Mouse (Mus musculus): ENCODE measurements around the gene Lyl1. TPM values are rescaled to one million over a fixed set of nuclear protein-coding genes. Genes with fewer than 3 reads are reported as not detected.
"Not testable (repeated sequence)": the region's sequence is repeated elsewhere in the genome, so short reads cannot be mapped to it uniquely, and the experiment has no call there.

Gene Lyl1
- polyA plus RNA-seq, 1 experiment from 2014 or later, result 12.5 TPM

DNA sequence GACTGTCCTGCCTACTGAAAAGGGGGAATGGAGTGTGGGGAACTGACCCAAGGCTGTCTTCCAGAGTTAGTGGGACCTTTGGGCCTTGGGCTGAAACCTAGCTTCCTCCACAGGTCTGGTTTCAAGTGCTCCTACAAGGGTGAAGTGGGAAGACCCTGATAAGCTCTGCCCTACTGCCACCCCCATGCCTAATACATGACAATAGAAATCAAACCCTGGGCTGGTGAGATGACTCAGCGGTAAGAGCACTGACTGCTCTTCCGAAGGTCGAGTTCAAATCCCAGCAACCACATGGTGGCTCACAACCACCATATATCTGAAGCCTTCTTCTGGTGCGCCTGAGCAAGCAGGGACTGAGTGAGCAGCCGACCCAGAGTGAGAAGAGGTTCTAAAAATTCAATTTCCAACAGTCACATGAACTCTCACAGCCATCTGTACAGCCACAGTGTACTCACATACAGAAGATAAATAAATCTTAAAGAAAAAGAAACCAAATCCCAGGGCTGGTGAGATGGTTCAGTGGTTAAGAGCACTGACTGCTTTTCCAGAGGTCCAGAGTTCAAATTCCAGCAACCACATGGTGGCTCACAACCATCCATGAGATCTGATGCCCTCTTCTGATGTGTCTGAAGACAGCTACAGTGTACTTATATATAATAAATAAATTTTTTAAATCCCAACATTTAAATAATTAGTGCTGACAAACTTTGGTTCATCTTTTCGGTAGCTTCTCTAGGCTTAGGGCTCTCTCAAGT is 32.3 kb upstream of the Lyl1 start:
- WGBS, result 76% methylated on average over 6 of the region's 6 CpGs
- DNase-seq, result no peak
- peaks cover 49% of the 10 kb centered on the region for H3K36me3 ChIP-seq (ENCODE audit: insufficient read depth)

DNA sequence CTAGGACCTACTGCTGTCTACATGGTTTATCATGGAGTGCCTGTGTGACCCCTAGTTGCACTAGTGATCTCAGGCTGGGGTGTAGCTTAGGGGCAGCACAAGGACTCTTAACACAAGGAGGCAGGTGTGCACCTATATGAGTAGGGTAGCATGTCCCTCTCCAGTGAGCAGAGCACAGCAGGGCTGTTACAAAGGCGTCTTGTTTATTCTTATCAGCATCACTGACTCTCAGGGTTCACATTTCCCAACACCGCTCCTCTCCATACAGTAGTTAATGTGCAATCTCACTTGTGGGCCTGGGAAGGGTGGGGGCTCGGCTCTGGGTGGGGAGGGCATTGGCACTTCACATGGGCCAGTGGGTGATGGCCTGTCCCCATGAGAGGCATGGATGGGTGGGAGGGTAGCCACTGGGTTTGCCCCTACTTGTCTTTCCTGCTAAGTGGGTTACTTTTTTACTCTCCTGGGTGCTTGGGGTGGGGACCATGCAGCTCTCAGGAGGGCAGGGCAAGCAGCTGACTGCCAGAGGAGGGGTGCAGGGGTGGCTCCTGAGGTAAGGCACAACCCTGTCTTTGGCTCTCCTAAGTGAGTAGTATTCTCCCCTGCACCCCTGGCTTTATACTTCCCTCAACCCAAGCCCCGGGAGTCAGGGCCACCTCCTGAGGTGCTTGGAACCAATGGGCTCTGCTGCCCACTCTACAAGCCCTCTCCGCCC is 30.8 kb upstream of the Lyl1 start:
- not testable (repeated sequence) for ATAC-seq (ENCODE audit: insufficient read depth); H3K4me3 ChIP-seq (ENCODE audit: low read depth, low read length); DNase-seq

More for the DNA sequence above, 32.3 kb upstream of the Lyl1 start:
- ATAC-seq (ENCODE audit: insufficient read depth), result no peak
- H3K27me3 ChIP-seq (ENCODE audit: insufficient read depth, low read length), result no peaks in the 10 kb centered on the region
- no peak overlapping the region for H3K4me3 ChIP-seq (ENCODE audit: low read depth, low read length)
- no peaks in the 10 kb centered on the region for H3K9me3 ChIP-seq (ENCODE audit: low read depth, low read length)
- H3K9ac ChIP-seq, result no peak overlapping the region
- no peak overlapping the region for H3K27ac ChIP-seq (ENCODE audit: low read depth)
- 0 out of 2 replicates have a peak, but pooled peaks cover 3% of the 10 kb centered on the region for H3K4me1 ChIP-seq (ENCODE audit: insufficient read depth)
- TF ChIP-seq CTCF (IDR thresholded peaks at IDR 0.05; ENCODE audit: low read depth), result no peak
- H3K4me2 ChIP-seq, result no peak overlapping the region

DNA sequence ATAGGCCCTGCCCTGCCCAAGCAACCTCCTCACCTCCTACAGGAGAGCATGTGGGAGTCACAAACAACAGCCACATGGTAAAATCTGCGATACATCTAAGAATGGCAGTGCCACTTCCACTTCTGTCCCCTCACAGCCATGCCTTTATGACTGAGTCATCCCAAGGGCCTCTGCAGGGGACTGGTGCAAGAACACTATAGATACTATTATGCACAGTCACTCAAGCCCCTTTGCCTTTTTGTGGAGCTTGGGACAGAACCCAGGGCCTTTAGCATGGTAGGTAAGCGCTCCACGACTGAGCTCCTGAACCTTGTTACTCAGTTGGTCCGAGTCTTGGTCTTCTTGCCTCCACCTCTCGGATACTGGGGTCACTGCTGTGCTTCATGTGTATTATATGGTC is 24.0 kb upstream of the Lyl1 start:
- Histone ChIP-seq H3K4me3 (ENCODE audit: low read depth, low read length) (no peak overlapping the region), H3K9ac (no peak overlapping the region), H3K36me3 (ENCODE audit: insufficient read depth) (peaks cover 60% of the 10 kb centered on the region), H3K4me2 (no peak overlapping the region), H3K9me3 (ENCODE audit: low read depth, low read length) (no peaks in the 10 kb centered on the region), H3K4me1 (ENCODE audit: insufficient read depth) (no peaks in the 10 kb centered on the region), H3K27ac (ENCODE audit: low read depth) (no peak overlapping the region), H3K27me3 (ENCODE audit: insufficient read depth, low read length) (no peaks in the 10 kb centered on the region)
- no peak for ATAC-seq (ENCODE audit: insufficient read depth)
- no peak for TF ChIP-seq CTCF (IDR thresholded peaks at IDR 0.05; ENCODE audit: low read depth)
- 89% methylated on average over 5 of the region's 5 CpGs for WGBS
- DNase-seq, result no peak

More for the DNA sequence above, 30.8 kb upstream of the Lyl1 start:
- H3K9ac ChIP-seq; H3K27me3 ChIP-seq (ENCODE audit: insufficient read depth, low read length); H3K4me2 ChIP-seq; H3K4me1 ChIP-seq (ENCODE audit: insufficient read depth); H3K27ac ChIP-seq (ENCODE audit: low read depth); H3K9me3 ChIP-seq (ENCODE audit: low read depth, low read length): not testable (repeated sequence)
- peaks cover 63% of the 10 kb centered on the region for H3K36me3 ChIP-seq (ENCODE audit: insufficient read depth)
- 88% methylated on average over 5 of the region's 5 CpGs for WGBS

DNA sequence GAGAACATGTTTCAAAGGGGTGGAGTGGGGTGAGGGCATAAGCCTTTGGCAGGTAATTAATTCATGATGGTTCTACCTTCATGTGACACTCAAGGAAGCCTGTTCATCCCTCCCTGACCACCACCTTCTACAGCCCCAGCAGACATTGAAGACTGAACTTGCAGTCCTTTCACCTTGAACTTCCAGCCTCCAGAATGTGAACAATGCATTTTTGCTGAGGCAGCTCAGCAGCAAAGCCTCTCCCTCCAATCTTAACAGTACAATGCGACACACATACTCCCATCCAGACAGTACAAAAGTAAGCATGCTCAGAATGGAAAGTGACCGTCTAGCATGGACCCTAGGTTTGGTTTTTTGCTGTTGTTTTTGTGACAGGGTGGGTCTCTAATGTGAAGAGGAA is 19.8 kb upstream of the Lyl1 start:
- DNase-seq (no peak), ATAC-seq (ENCODE audit: insufficient read depth) (no peak)
- Histone ChIP-seq H3K9ac (no peak overlapping the region), H3K4me3 (ENCODE audit: low read depth, low read length) (no peak overlapping the region), H3K4me2 (no peak overlapping the region), H3K27ac (ENCODE audit: low read depth) (no peak overlapping the region), H3K27me3 (ENCODE audit: insufficient read depth, low read length) (no peaks in the 10 kb centered on the region), H3K9me3 (ENCODE audit: low read depth, low read length) (no peaks in the 10 kb centered on the region), H3K4me1 (ENCODE audit: insufficient read depth) (peaks cover 8% of the 10 kb centered on the region), H3K36me3 (ENCODE audit: insufficient read depth) (peaks cover 35% of the 10 kb centered on the region)
- WGBS, result 81% methylated on average over 2 of the region's 2 CpGs
- TF ChIP-seq CTCF (IDR thresholded peaks at IDR 0.05; ENCODE audit: low read depth), result no peak

DNA sequence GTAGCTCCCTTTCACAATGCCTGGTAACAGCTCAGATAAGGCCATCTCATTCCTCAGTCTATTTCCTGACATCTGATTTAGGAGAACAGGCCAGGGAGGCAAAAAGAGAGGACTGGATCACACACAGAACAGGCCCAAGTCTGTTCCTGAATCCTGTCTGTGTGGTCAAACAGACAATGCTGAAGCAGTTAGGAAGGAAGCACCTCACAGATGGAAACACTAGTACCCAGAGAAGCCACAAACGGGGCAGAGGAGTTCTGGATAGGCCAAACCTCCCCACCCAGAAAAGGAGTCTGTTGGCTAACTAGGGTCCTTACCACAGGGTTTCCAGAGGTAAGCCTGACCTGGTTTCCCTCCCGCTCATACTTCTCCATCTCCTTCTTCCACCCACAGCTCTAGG is 19.0 kb upstream of the Lyl1 start:
- DNase-seq (no peak), ATAC-seq (ENCODE audit: insufficient read depth) (no peak)
- WGBS, result 81% methylated on average over 2 of the region's 2 CpGs
- peaks cover 33% of the 10 kb centered on the region for H3K36me3 ChIP-seq (ENCODE audit: insufficient read depth)
- no peak overlapping the region for H3K9ac ChIP-seq
- H3K9me3 ChIP-seq (ENCODE audit: low read depth, low read length), result no peaks in the 10 kb centered on the region
- no peak overlapping the region for H3K27ac ChIP-seq (ENCODE audit: low read depth)
- H3K4me3 ChIP-seq (ENCODE audit: low read depth, low read length), result no peak overlapping the region
- H3K27me3 ChIP-seq (ENCODE audit: insufficient read depth, low read length), result no peaks in the 10 kb centered on the region
- H3K4me1 ChIP-seq (ENCODE audit: insufficient read depth), result peaks cover 8% of the 10 kb centered on the region
- TF ChIP-seq CTCF (IDR thresholded peaks at IDR 0.05; ENCODE audit: low read depth), result no peak
- no peak overlapping the region for H3K4me2 ChIP-seq

DNA sequence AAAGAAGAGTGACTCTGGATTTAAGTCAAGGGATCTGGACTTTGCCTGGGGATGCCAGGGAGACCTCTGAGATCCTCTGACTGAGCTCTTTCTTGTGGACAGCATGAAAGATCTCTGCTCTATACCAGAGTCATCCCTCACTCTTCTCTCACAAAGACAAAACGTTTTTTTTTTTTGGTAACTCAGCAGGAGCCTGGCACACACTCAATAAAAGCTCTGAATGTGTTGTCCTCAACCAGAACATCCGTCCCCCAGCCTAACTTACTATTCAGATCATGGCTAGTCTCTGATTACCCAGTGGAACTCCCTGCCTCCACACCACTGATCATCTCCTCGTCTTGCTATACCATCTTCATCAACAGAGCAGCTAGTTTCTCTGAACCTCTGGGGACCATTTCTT is 16.7 kb upstream of the Lyl1 start:
- DNase-seq, result no peak
- TF ChIP-seq CTCF (IDR thresholded peaks at IDR 0.05; ENCODE audit: low read depth), result no peak
- WGBS, result 60% methylated on average over 3 of the region's 3 CpGs
- Histone ChIP-seq H3K9me3 (ENCODE audit: low read depth, low read length) (no peaks in the 10 kb centered on the region), H3K27ac (ENCODE audit: low read depth) (no peak overlapping the region), H3K36me3 (ENCODE audit: insufficient read depth) (peaks cover 33% of the 10 kb centered on the region), H3K9ac (no peak overlapping the region), H3K4me3 (ENCODE audit: low read depth, low read length) (no peak overlapping the region), H3K4me2 (no peak overlapping the region), H3K27me3 (ENCODE audit: insufficient read depth, low read length) (no peaks in the 10 kb centered on the region), H3K4me1 (ENCODE audit: insufficient read depth) (peaks cover 11% of the 10 kb centered on the region)
- ATAC-seq (ENCODE audit: insufficient read depth), result no peak

DNA sequence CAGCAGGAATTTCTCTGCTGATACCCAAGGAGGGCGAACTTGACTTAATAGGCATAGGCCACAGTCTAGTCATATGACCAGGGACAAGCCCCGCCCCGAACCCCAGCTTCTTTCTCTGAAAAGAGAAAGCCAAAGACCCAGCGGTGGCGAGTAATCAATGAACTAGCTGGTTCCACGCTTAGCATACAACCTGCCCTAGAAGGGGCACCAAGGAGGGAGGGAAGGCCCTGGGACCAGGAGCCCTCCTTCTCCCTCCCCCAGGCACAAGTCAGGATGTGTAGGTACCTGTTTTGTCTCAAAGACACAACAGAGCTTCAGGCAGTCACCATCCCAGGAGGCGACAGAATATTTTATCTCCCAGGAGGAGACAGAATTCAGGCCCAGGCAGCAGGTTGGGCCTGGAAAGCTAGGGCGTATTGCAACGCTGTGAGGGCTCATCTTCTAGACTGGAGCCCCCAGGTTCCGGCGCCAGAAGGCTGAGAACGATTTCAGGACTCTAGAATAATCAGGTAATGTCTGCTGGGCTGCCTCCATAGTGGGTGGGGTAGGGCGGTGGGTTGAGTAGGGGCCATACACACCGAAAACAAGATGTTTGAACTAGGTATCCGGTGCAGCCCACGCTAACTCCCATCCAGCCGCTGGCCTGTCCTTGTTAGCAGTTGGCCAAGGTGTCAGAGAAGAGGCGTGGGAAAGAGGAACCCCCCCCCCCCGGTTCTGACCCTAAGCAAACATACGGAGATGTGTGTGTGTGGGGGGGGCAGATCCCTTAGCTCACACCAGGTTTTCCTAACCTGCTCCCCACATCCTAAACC is 14.9 kb upstream of the Lyl1 start, which contains the start of gene Trmt1:
TSS of gene Trmt1 (plus strand) at position 117 of the 812 bp plus-strand sequence.
- H3K27ac ChIP-seq (ENCODE audit: low read depth), result peak within 1 kb of the TSS; percentile 96
- peaks cover 11% of the 10 kb centered on the region for H3K4me1 ChIP-seq (ENCODE audit: insufficient read depth)
- peak; percentile 36 for DNase-seq
- no peaks in the 10 kb centered on the region for H3K27me3 ChIP-seq (ENCODE audit: insufficient read depth, low read length)
- peak within 1 kb of the TSS; percentile 93 for H3K4me2 ChIP-seq
- H3K9ac ChIP-seq, result peak within 1 kb of the TSS; percentile 99
- WGBS, result 11% methylated on average over 20 of the region's 20 CpGs
- ATAC-seq (ENCODE audit: insufficient read depth), result peak; percentile 26; the same call in 1 of the 2 replicates
- no peaks in the 10 kb centered on the region for H3K9me3 ChIP-seq (ENCODE audit: low read depth, low read length)
- H3K36me3 ChIP-seq (ENCODE audit: insufficient read depth), result peaks cover 32% of the 10 kb centered on the region
- peak within 1 kb of the TSS; percentile 100 for H3K4me3 ChIP-seq (ENCODE audit: low read depth, low read length)
- TF ChIP-seq CTCF (IDR thresholded peaks at IDR 0.05; ENCODE audit: low read depth), result no peak
